Mouse (Mus musculus) embryonic stem cell, embryonic (primary cell): ENCODE data around the gene Large2.

Source experiments
- CTCF ChIA-PET, 4 experiments: fragments of 300-600 bp in 2 of 4; fragments of 350-600 bp in 2 of 4; sonication (Branson Sonifier 250); formaldehyde crosslinking; loops; one replicate each; lab custom pipeline; 2022; ENCODE audit warnings: inconsistent platforms in 2 of 4; lab: Charles Lee
- POLR2A ChIA-PET, 4 experiments: fragments of 300-600 bp in 2 of 4; fragments of 350-600 bp in 2 of 4; sonication (Branson Sonifier 250); formaldehyde crosslinking; loops; one replicate each; lab custom pipeline; 2022; ENCODE audit warnings: antibody characterized with exemption in 4 of 4, inconsistent platforms in 1 of 4; lab: Charles Lee

Gene Large2

DNA sequence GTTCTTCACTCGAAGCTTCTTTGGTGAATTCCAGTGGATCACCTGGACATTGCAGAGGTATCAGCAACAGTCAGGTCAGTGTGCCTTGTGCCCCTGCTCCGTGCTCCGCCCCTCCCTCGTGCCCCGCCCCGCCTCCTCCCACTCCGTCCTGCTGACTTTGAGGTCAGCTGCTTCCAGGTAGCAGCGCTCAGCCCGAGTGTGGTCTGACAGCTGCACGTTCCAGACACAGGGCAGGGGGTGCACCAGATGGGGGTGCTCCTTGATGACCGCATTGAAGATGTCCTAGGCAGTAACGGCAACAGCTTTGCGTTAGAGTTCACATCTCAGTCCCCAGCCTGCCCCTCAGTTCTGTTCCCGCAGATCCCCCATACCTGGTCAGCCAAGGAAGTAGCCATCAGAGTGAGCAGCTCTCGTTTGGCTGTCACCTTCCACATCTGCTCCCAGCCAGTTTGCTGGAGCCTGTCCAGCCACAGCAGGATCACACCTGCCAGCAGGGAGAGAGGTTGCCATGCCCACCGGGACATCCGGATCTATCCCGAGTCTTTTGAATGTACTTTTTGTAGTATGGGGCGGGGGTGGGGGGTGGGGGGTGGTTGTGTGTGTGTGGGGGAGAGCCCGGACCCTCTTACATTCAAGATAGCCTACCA, 7.2 kb downstream of the Large2 start:
- CTCF ChIA-PET: interaction anchor here in 2 of 4 experiments (0.5 to 1.3 kb wide), 4 partner anchors 10 to 435 kb away, joined by 3 to 5 read pairs (median 4); partner anchors contain the start of gene Mdk (in 1 of the 2)

DNA sequence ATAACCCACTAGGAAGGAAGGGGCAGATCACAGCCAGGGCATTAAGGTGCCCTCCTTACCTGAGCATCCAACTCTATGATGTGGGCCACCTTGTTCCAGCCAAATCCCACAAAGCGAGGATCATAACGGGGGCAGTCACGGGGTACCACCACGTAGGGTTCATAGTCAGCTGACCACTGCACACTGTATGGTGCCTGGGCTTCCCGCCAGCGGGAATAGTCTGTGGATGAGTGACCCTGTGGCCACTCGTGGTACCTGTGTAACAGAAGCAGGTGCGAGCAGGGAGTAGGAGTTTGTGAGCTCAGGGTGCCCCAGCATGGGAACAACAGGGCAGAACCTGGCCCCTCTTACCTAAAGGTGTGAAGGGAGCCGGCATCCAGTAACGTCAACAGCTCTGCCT, 9.1 kb downstream of the Large2 start:
- POLR2A ChIA-PET: interaction anchor here in 2 of 4 experiments (2.5 to 13.4 kb wide), 4 partner anchors 7 to 62 kb away, joined by 6 to 178 read pairs (median 19); partner anchors contain the start of genes Large2 (in 2 of the 2), Pex16 (in 2 of the 2) and Cry2 (in 1 of the 2)
- CTCF ChIA-PET: interaction anchor here in 1 of 4 experiments (0.8 kb wide), 1 partner anchor 21 kb away, joined by 3 read pairs; no protein-coding TSS in a partner anchor

More for the DNA sequence above, 7.2 kb downstream of the Large2 start:
- POLR2A ChIA-PET: interaction anchor here in 3 of 4 experiments (0.6 to 13.4 kb wide), 24 partner anchors 8 to 1563 kb away, joined by 3 to 178 read pairs (median 4); partner anchors contain the start of genes Large2 (in 2 of the 3), Pex16 (in 2 of the 3), Cry2 (in 1 of the 3) and Ddb2 (in 1 of the 3)

DNA sequence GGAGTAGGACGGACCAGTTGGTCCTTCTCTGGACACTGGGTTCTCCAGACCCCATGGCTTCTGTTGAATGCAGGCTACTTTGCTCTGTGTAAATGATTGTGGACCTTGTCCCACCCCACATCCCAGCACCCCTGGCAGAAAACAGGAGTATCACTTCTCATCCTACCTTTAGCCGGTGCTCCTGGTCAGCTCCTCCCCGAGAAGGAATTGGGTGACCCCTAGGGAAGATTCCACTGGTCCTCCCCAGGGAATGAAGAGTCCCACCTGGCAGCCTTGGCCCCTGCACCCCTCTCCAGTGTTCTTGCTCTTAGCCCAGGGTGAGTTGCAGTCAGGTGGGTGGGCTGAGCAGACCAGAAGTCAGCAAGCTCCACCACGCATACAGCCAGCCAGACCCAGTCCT, 10.6 kb downstream of the Large2 start:
- CTCF ChIA-PET: no interaction called here
- POLR2A ChIA-PET: interaction anchor here in 3 of 4 experiments (0.7 to 2.0 kb wide), 3 partner anchors 11 to 51 kb away, joined by 3 to 8 read pairs (median 5); partner anchors contain the start of genes Large2 (in 2 of the 3) and Pex16 (in 2 of the 3)

DNA sequence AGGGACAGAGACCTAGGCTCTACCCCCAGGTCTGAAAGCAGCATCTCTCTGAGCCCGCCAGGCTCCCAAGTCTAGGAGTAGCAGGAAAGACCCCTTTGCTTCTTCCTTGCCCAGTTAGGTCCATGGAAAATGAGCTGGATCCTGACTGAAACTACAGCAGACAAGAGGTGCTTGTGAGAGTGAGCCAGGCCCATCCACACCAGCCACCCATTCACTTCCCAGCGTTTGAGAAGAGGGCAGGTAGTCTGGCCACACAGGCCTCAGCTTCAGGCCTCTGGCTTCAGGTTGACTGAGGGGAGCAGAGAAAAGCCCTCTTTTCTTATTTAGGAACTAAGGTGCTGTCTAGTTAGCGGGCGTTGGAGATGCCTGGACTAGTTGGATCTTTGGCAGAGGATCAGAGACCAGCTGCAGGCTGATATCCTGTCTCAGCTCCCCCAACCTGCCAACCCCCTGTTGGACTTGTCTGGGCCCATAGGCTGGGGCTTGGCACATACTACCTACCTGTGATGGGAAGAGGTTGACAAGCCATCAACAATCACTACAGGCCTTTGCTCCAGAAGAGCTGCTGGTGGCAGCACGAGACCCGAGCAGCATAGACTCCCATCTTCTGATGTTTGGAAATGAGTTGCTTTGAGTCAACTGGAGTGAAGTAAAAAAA, 12.0 kb downstream of the Large2 start:
- ChIA-PET CTCF (interaction anchor here in 1 of 4 experiments (0.5 to 0.6 kb wide), 2 partner anchors 623 to 1539 kb away, joined by 7 to 8 read pairs; no protein-coding TSS in a partner anchor), POLR2A (interaction anchor here in 3 of 4 experiments (0.8 to 2.0 kb wide), 4 partner anchors 9 to 17 kb away, joined by 3 to 8 read pairs (median 5); partner anchors contain the start of genes Large2 (in 2 of the 3) and Pex16 (in 2 of the 3))

DNA sequence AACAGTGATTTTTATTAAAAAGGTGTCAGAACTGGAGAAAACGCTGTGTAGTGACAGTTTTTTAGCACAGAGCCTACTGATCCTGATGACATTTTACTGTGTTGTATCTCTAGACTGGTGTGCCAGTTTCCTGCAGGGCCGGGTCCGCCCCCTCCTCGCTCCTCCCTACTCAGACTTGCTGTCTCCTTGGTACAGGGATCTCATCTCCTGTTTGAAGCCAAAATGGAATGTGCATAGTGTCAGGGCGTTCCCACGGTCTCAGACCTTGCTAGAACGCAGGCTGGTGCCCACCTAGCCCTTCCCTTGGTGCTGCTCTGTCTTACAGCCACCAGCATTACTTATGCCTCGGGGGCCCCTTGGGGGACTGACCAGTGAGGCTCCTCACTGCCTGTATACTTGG, 12.9 kb downstream of the Large2 start:
- CTCF ChIA-PET: no interaction called here
- POLR2A ChIA-PET: no interaction called here

DNA sequence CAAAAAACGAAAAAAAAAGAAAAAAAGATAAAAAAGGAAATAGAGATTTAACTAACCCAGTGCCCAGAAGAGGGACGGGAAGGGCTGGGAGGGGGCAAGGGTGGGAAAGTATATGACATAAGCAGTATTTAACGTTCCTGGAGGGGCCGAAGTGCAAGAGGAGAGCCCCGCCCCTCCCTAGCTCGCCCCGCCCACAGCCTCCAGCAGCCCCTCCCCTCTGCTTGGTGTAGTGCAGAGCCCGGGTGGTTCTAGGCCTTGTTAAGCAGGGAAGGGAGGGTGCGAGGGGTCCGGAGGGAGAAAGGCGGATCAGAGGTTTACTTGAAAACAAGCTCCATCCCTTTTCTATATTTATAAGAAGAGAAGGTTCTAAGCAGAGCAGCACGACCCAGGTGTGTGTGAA, 13.8 kb downstream of the Large2 start:
- POLR2A ChIA-PET: interaction anchor here in 1 of 4 experiments (1.8 kb wide), 1 partner anchor 8 kb away, joined by 5 read pairs; no protein-coding TSS in a partner anchor
- CTCF ChIA-PET: interaction anchor here in 1 of 4 experiments (1.0 kb wide), 1 partner anchor 125 kb away, joined by 3 read pairs; no protein-coding TSS in a partner anchor

DNA sequence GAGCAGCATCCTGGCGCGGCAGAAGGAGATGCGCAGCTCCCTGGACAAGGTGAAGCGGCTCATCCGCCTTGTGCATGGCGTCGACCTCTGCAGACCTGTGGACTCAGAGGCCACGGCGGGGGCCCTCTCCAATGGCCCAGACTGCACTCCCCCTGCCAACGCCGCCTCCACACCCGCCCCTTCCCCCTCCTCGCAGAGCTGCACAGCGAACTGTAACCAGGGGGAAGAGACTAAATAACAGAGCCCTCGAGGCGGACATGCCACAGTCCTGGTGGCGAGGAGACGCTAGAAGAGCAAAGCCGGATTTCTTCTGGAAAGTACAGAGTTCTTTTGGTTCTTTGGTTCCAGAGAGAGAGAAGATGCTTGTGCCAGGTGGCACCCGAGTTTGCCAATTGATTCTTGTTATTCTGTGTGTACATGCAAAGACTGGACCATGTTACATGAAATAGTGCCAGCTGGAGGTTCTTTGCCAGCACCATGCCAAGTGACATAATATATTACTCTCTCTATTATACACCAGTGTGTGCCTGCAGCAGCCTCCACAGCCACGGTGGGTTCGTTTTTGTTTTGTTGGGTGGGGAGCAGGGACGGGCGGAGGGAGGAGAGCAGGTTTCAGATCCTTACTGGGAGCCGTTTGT, 14.4 kb downstream of the Large2 start:
- POLR2A ChIA-PET: interaction anchor here in 2 of 4 experiments (1.1 to 1.8 kb wide), 5 partner anchors 9 to 50 kb away, joined by 3 to 5 read pairs (median 3); partner anchors contain the start of genes Large2 (in 1 of the 2) and Pex16 (in 1 of the 2)
- CTCF ChIA-PET: interaction anchor here in 2 of 4 experiments (0.6 to 1.0 kb wide), 2 partner anchors 126 to 379 kb away, joined by 3 read pairs; no protein-coding TSS in a partner anchor

DNA sequence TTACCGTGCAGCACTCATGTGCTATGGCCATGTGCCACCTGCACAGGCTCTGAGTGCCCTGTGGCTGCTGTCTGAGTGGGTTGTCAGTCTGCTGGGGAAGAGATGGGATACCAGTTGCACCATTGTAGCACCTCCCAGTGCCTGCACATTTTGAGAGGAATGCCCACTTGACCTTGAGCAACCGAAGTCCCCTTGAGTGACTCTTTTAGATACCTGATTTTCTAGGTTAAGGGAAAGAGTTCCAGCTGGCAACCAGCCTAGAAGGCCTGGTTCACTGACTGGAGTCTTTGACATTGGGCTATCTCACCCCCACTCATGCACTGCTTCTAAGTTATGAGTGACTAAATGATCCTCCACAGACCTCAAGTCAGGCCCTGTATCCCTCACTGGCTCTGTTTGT, 15.4 kb downstream of the Large2 start:
- ChIA-PET CTCF (no interaction called here), POLR2A (interaction anchor here in 2 of 4 experiments (1.1 to 1.8 kb wide), 5 partner anchors 7 to 51 kb away, joined by 3 to 6 read pairs (median 3); partner anchors contain the start of genes Large2 (in 1 of the 2) and Pex16 (in 1 of the 2))

DNA sequence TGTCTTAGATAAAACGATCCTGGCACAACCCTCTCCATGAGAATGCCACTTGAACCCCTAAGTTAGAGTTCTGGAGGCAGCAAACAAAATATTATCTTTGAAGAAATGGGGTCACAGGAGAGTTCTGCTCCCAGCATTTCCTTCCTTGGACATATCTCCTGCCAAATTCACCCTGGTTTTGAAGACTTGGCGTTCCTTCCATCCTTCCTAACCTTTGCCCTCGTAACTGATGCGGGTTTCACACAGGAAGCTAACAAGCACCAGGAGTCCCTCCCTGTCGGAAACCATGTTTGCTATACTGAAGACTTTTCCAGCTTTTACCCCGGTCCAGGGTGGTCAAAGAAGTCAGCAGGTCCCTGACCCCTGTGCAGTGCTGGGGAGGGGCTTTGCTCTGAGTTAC, 20.4 kb downstream of the Large2 start:
- ChIA-PET POLR2A (no interaction called here), CTCF (interaction anchor here in 2 of 4 experiments (0.6 to 1.2 kb wide), 2 partner anchors 299 to 424 kb away, joined by 3 to 4 read pairs; no protein-coding TSS in a partner anchor)

DNA sequence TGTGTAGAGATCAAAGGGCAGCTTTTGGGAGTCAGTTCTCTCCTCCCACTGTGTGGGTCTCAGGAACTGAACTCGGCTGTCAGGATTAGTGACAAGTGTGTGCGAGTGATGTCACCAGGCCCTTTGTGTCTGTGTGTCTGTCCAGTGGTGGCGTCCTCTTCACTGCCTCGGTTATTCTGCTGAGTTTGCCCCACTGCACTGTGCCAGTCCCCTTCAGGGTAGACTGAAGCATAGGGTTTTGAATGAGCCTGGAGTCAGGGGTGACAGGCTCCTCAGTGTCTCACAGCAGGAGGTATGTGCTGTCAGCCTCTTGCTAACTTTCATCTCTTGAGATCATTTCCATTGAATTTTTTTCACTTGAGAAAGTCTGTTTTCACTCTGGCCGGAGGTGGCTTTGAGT, 21.3 kb downstream of the Large2 start:
- POLR2A ChIA-PET: no interaction called here
- CTCF ChIA-PET: interaction anchor here in 1 of 4 experiments (1.2 kb wide), 1 partner anchor 423 kb away, joined by 3 read pairs; no protein-coding TSS in a partner anchor

DNA sequence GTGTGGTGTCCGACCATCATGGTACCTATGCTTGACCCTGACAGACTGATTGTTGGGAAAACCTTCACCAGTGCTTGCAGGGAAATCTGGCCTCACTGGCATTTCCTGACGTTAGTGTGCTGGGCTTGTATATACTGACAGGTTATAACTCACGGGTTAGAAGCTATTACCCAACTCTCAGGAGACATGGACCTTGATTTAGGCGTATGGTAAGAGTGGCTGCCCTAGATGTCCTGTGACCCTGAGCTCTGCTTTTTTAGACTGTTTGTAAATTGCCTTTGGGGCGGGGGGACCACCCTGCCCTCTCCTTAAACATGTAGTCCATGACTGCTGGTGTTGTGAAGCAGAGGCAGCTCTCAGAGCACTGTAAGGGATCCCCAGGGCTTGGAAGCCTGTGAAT, 24.0 kb downstream of the Large2 start:
- POLR2A ChIA-PET: interaction anchor here in 2 of 4 experiments (0.6 to 1.4 kb wide), 4 partner anchors 7 to 17 kb away, joined by 3 to 4 read pairs (median 3); no protein-coding TSS in a partner anchor
- CTCF ChIA-PET: no interaction called here

DNA sequence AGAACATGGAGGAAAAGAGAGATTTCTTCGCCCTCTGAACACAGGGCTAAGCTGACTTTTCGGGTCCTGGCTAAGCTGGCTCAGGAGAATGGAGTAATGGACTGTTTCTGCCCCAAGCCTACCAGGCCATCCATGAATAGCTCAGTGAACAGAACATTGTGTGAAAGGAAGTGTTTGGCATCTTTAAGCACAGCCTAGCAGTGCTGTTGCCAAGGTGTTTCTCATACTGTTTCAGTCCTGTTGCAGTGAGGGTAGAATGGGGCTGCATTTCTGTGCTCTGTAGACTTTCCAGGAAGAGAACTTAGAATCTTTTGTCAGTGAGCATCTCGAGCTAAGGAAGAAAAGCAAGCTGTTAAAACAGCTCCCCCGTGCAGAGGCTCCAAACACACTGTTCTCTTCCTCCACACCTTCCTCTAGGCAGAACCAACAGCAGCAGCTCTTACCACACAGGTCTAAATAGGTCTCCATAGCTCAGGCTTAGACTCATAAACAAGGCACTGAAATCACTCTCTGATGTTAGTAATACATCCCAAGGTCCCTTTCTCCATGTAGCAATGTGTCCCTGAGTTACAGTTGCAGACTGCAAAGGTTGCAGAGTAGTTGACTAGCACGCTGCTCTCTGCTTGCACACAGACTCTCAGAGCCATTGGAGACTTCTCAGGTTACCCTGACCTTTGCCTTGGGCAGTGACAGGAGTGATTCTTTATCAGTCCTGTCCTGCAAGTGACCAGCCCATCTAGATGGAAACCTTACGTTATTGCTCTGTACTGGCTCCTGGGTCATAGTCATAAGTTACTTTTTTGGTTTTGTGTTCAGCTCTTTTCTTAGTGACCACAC, 24.9 kb downstream of the Large2 start:
- POLR2A ChIA-PET: interaction anchor here in 2 of 4 experiments (0.7 to 1.8 kb wide), 4 partner anchors 8 to 141 kb away, joined by 3 to 6 read pairs (median 3); partner anchors contain the start of genes Large2 (in 1 of the 2) and Pex16 (in 1 of the 2)
- CTCF ChIA-PET: interaction anchor here in 2 of 4 experiments (0.6 to 0.7 kb wide), 2 partner anchors 50 to 155 kb away, joined by 3 read pairs; no protein-coding TSS in a partner anchor

DNA sequence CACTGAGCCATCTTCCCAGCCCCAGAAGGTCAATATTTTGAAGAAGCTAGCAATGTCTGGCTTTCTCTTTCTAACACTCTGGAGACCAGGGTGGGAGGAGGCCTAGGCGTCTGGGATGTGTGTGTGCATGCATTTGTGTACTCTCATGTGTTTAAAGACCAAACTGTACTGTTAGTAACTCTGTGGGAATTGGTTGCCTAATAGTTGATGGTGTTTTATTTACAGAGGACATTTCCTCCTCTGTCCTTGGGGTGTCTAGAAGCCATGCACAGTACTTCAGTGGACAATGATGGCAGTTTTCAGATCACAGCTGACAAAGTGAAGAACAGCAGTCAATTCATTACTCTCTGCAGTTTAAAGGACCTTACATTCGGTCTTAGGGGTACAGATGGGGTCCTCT, 27.5 kb downstream of the Large2 start:
- CTCF ChIA-PET: no interaction called here
- POLR2A ChIA-PET: interaction anchor here in 2 of 4 experiments (0.6 to 1.6 kb wide), 2 partner anchors 20 to 23 kb away, joined by 4 to 10 read pairs; no protein-coding TSS in a partner anchor

DNA sequence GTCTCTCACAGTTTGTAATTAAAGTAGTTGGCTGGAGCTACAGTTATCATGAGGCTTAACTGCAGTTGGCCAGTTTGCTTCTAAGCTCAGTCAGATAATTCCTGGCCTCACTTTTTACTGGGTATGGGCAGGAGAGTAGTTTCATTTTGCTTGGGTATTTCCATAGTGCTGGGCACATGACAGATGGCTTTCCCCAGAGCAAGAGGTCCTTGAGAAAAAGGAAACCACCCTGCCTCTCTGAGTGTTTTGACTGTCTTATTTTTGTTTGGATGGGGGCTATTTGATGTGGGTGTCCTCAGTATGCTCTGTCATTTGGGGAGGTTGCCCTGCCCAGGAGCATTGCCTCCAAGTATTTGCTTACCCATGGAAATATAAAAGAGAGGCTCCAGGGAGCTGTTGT, 32.3 kb downstream of the Large2 start:
- CTCF ChIA-PET: interaction anchor here in 1 of 4 experiments (1.0 to 1.2 kb wide), 2 partner anchors 25 to 66 kb away, joined by 3 to 4 read pairs; no protein-coding TSS in a partner anchor

DNA sequence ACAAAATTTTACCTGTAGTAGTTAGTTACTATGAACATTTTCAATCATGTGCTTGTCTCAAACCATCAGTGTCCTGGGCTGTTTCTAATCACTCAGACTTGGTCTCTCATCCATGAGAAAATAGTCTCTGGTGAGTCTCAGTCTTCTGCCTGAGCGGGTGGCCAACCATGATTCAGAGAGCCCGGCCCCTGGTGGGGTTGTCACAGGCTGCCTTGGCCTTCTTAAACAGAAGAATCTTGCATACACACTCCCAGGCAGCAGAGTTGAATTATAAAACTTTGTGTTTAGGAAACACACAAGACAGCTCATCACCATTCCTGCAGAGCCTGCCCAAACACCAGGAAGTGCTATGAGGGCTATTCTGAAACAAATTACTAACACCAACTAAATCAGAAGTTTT, 42.8 kb downstream of the Large2 start:
- POLR2A ChIA-PET: interaction anchor here in 3 of 4 experiments (1.1 to 1.6 kb wide), 3 partner anchors 10 to 276 kb away, joined by 3 read pairs; no protein-coding TSS in a partner anchor
- CTCF ChIA-PET: interaction anchor here in 3 of 4 experiments (0.6 to 2.1 kb wide), 7 partner anchors 9 to 323 kb away, joined by 3 to 8 read pairs (median 4); no protein-coding TSS in a partner anchor

More for the DNA sequence above, 32.3 kb downstream of the Large2 start:
- POLR2A ChIA-PET: interaction anchor here in 1 of 4 experiments (1.1 to 1.4 kb wide), 2 partner anchors 9 to 11 kb away, joined by 3 to 4 read pairs; no protein-coding TSS in a partner anchor

DNA sequence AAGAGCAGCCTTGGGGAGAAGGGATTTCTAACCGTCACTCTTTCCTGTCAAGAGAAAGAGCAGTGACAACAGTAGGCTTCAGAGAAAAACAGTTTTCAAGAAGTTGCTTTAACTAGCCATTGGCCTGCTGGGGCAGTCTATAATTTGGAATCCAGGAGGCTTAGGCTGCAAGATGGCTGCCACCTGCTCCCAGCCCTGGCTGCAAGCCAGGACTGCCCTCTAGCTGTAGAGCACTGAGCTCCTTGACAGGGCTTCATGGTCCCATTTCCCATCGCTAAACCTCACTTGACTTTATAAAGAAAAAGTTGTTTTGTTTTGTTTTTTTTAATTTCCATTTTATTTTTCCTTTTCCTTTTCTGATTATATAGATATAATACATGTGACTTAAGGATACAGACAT, 43.3 kb downstream of the Large2 start:
- ChIA-PET POLR2A (interaction anchor here in 3 of 4 experiments (1.1 to 1.6 kb wide), 3 partner anchors 11 to 276 kb away, joined by 3 read pairs; no protein-coding TSS in a partner anchor), CTCF (interaction anchor here in 3 of 4 experiments (0.6 to 2.1 kb wide), 8 partner anchors 9 to 323 kb away, joined by 3 to 8 read pairs (median 4); no protein-coding TSS in a partner anchor)
